Mouse (Mus musculus): ENCODE results near the gene Olfr62. TPM values are rescaled to one million over a fixed set of nuclear protein-coding genes. Genes with fewer than 3 reads are reported as not detected.
A peak's percentile ranks its signal among the peaks of the same experiment; 100 is the strongest.

The Olfr62 gene
- total and polyA plus RNA-seq, 2 experiments from 2014 or later, result not detected

DNA sequence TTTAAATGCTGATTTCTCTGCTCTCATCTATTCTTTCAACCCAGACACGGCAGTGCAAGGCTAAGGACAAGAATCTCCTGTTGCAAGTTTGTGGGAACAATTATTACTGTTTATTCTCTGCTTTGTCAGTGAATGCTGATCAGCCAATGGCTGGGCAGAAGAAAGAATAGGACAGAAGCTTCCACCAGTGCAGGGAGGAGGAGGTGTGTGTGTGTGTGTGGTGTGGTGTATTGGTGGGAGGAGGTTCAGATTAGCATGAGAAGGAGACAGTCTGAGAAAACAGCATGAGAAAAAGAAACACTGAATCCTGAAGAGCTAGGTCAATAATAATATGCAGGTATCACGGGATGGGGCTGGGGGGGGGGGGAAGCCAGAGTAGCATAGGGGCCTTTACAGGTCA, 35.1 kb downstream of the Olfr62 start:
- ATAC-seq (ENCODE audit: low FRiP score), result no peak
- no peak for TF ChIP-seq CTCF (IDR thresholded peaks at IDR 0.05)
- H3K4me1 ChIP-seq (ENCODE audit: insufficient read depth, low read length), result no peaks in the 10 kb centered on the region
- peak; percentile 14 for DNase-seq (ENCODE audit: low spot score)
- H3K27ac ChIP-seq (ENCODE audit: low read depth, low read length), result no peak overlapping the region
- no peak overlapping the region for H3K9ac ChIP-seq (replicated peaks; ENCODE audit: low read length, poor library complexity, severe bottlenecking)
- no peak overlapping the region for H3K4me2 ChIP-seq (ENCODE audit: low read depth, low read length, poor library complexity, severe bottlenecking)
- WGBS, result 37% methylated on average over 2 of the region's 2 CpGs
- no peak overlapping the region for H3K4me3 ChIP-seq (ENCODE audit: low read depth, low read length)
- no peaks in the 10 kb centered on the region for H3K27me3 ChIP-seq (ENCODE audit: insufficient read depth, low read length)
- no peaks in the 10 kb centered on the region for H3K36me3 ChIP-seq (ENCODE audit: insufficient read depth, low read length)
- no peaks in the 10 kb centered on the region for H3K9me3 ChIP-seq (ENCODE audit: low read length)

GRCm38 (mm10) chr4:118703223-118703622, 44.5 kb downstream of the Olfr62 start, which contains the start of gene Olfr1341:
Gene Olfr1341 (plus strand): TSS chr4:118703523.
- no peak within 1 kb of the TSS for H3K4me2 ChIP-seq (ENCODE audit: low read depth, low read length, poor library complexity, severe bottlenecking)
- no peak for TF ChIP-seq CTCF (IDR thresholded peaks at IDR 0.05)
- no peaks in the 10 kb centered on the region for H3K9me3 ChIP-seq (ENCODE audit: low read length)
- ATAC-seq (ENCODE audit: low FRiP score) (no peak), DNase-seq (ENCODE audit: low spot score) (no peak)
- H3K27ac ChIP-seq (ENCODE audit: low read depth, low read length), result no peak within 1 kb of the TSS
- no peaks in the 10 kb centered on the region for H3K36me3 ChIP-seq (ENCODE audit: insufficient read depth, low read length)
- no peaks in the 10 kb centered on the region for H3K27me3 ChIP-seq (ENCODE audit: insufficient read depth, low read length)
- WGBS, result 80% methylated on average over 3 of the region's 3 CpGs
- no peak within 1 kb of the TSS for H3K4me3 ChIP-seq (ENCODE audit: low read depth, low read length)
- H3K9ac ChIP-seq (replicated peaks; ENCODE audit: low read length, poor library complexity, severe bottlenecking), result no peak within 1 kb of the TSS
- H3K4me1 ChIP-seq (ENCODE audit: insufficient read depth, low read length), result no peaks in the 10 kb centered on the region

GRCm38 (mm10) chr4:118708086-118708485, 49.3 kb downstream of the Olfr62 start:
- H3K4me3 ChIP-seq (ENCODE audit: low read depth, low read length), result no peak overlapping the region
- H3K9me3 ChIP-seq (ENCODE audit: low read length), result no peaks in the 10 kb centered on the region
- no peaks in the 10 kb centered on the region for H3K36me3 ChIP-seq (ENCODE audit: insufficient read depth, low read length)
- H3K4me1 ChIP-seq (ENCODE audit: insufficient read depth, low read length), result no peaks in the 10 kb centered on the region
- WGBS, result 87% methylated on average over 5 of the region's 5 CpGs
- no peaks in the 10 kb centered on the region for H3K27me3 ChIP-seq (ENCODE audit: insufficient read depth, low read length)
- H3K9ac ChIP-seq (replicated peaks; ENCODE audit: low read length, poor library complexity, severe bottlenecking), result no peak overlapping the region
- H3K4me2 ChIP-seq (ENCODE audit: low read depth, low read length, poor library complexity, severe bottlenecking), result no peak overlapping the region
- ATAC-seq (ENCODE audit: low FRiP score) (no peak), DNase-seq (ENCODE audit: low spot score) (no peak)
- TF ChIP-seq CTCF (IDR thresholded peaks at IDR 0.05), result no peak
- no peak overlapping the region for H3K27ac ChIP-seq (ENCODE audit: low read depth, low read length)

DNA sequence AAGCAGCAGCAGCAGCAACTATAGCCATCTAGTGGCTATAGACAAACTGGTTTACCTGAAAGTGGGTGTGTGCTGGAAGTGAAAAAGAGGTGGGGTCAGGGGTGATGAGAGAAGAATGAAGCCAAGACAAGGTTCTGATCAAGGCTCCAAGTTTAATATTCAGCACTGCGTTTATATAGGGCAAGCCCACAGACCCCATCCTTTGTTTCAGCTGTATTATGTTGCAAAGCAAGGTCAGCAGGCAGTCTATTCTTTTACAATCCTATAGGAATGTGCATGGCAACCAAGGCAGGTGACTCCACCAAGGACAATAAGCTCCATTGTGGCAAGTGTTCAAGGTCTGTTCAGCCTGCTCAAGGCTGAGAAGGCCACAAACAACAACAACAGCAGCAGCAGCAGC, 52.9 kb downstream of the Olfr62 start:
- Histone ChIP-seq H3K9ac (replicated peaks; ENCODE audit: low read length, poor library complexity, severe bottlenecking) (no peak overlapping the region), H3K4me3 (ENCODE audit: low read depth, low read length) (no peak overlapping the region), H3K27ac (ENCODE audit: low read depth, low read length) (no peak overlapping the region), H3K36me3 (ENCODE audit: insufficient read depth, low read length) (no peaks in the 10 kb centered on the region), H3K9me3 (ENCODE audit: low read length) (no peaks in the 10 kb centered on the region), H3K4me2 (ENCODE audit: low read depth, low read length, poor library complexity, severe bottlenecking) (no peak overlapping the region), H3K27me3 (ENCODE audit: insufficient read depth, low read length) (no peaks in the 10 kb centered on the region), H3K4me1 (ENCODE audit: insufficient read depth, low read length) (no peaks in the 10 kb centered on the region)
- ATAC-seq (ENCODE audit: low FRiP score) (no peak), DNase-seq (ENCODE audit: low spot score) (no peak)
- TF ChIP-seq CTCF (IDR thresholded peaks at IDR 0.05), result no peak
- 15% methylated on average over 1 of the region's 1 CpGs for WGBS

Other genes with a start within 250 kb of the Olfr62 start
- 18.8 and 29.0 TPM in 2 replicates for gene Szt2, start 249.7 kb upstream of the Olfr62 start, total RNA-seq (2014; rRNA removed)
- gene Szt2, start 249.7 kb upstream of the Olfr62 start, polyA plus RNA-seq (2015; fragmentation: Nextera tagmentation; extraction: Ambion mirVana), result 3.2 and 4.6 TPM in 2 replicates
- gene Med8, start 249.6 kb upstream of the Olfr62 start, total RNA-seq (2014; rRNA removed), result 48.0 and 54.8 TPM in 2 replicates
- gene Med8, start 249.6 kb upstream of the Olfr62 start, polyA plus RNA-seq (2015; fragmentation: Nextera tagmentation; extraction: Ambion mirVana), result 90.1 and 95.7 TPM in 2 replicates
- 22.1 and 23.6 TPM in 2 replicates for gene Elovl1, start 230.9 kb upstream of the Olfr62 start, total RNA-seq (2014; rRNA removed)
- 23.8 and 28.2 TPM in 2 replicates for gene Elovl1, start 230.9 kb upstream of the Olfr62 start, polyA plus RNA-seq (2015; fragmentation: Nextera tagmentation; extraction: Ambion mirVana)
- gene Cdc20, start 221.6 kb upstream of the Olfr62 start, total RNA-seq (2014; rRNA removed), result 6.9 and 15.3 TPM in 2 replicates
- gene Cdc20, start 221.6 kb upstream of the Olfr62 start, polyA plus RNA-seq (2015; fragmentation: Nextera tagmentation; extraction: Ambion mirVana), result 9.7 and 11.0 TPM in 2 replicates
- 0.11 TPM in 1 of 2 replicates, not detected in the other for gene Mpl, start 201.4 kb upstream of the Olfr62 start, total RNA-seq (2014; rRNA removed)
- gene Mpl, start 201.4 kb upstream of the Olfr62 start, polyA plus RNA-seq (2015; fragmentation: Nextera tagmentation; extraction: Ambion mirVana), result 0.11 and 0.15 TPM in 2 replicates
- gene Tie1, start 168.9 kb upstream of the Olfr62 start, total RNA-seq (2014; rRNA removed), result 15.7 and 17.2 TPM in 2 replicates
- gene Tie1, start 168.9 kb upstream of the Olfr62 start, polyA plus RNA-seq (2015; fragmentation: Nextera tagmentation; extraction: Ambion mirVana), result 9.9 and 10.3 TPM in 2 replicates
- not detected in 2 replicates for gene 2610528J11Rik, start 132.0 kb upstream of the Olfr62 start, total RNA-seq (2014; rRNA removed)
- not detected in 2 replicates for gene 2610528J11Rik, start 132.0 kb upstream of the Olfr62 start, polyA plus RNA-seq (2015; fragmentation: Nextera tagmentation; extraction: Ambion mirVana)
- gene Tmem125, start 114.9 kb upstream of the Olfr62 start, total RNA-seq (2014; rRNA removed), result 0.19 and 0.22 TPM in 2 replicates
- gene Tmem125, start 114.9 kb upstream of the Olfr62 start, polyA plus RNA-seq (2015; fragmentation: Nextera tagmentation; extraction: Ambion mirVana), result 0.14 and 0.23 TPM in 2 replicates
- 0.82 and 1.1 TPM in 2 replicates for gene Cfap57, start 38.2 kb upstream of the Olfr62 start, total RNA-seq (2014; rRNA removed)
- 1.4 TPM in 2 replicates for gene Cfap57, start 38.2 kb upstream of the Olfr62 start, polyA plus RNA-seq (2015; fragmentation: Nextera tagmentation; extraction: Ambion mirVana)
- 29.4 and 40.7 TPM in 2 replicates for gene Ebna1bp2, start 38.2 kb upstream of the Olfr62 start, total RNA-seq (2014; rRNA removed)
- 76.7 and 83.8 TPM in 2 replicates for gene Ebna1bp2, start 38.2 kb upstream of the Olfr62 start, polyA plus RNA-seq (2015; fragmentation: Nextera tagmentation; extraction: Ambion mirVana)
- gene Olfr1342, start 33.8 kb downstream of the Olfr62 start, total RNA-seq (2014; rRNA removed), result not detected in 2 replicates
- not detected in 2 replicates for gene Olfr1342, start 33.8 kb downstream of the Olfr62 start, polyA plus RNA-seq (2015; fragmentation: Nextera tagmentation; extraction: Ambion mirVana)
- not detected in 2 replicates for gene Olfr1341, start 44.6 kb downstream of the Olfr62 start, total RNA-seq (2014; rRNA removed)
- gene Olfr1341, start 44.6 kb downstream of the Olfr62 start, polyA plus RNA-seq (2015; fragmentation: Nextera tagmentation; extraction: Ambion mirVana), result not detected in 2 replicates
- not detected in 2 replicates for gene Olfr1340, start 61.2 kb downstream of the Olfr62 start, total RNA-seq (2014; rRNA removed)
- gene Olfr1340, start 61.2 kb downstream of the Olfr62 start, polyA plus RNA-seq (2015; fragmentation: Nextera tagmentation; extraction: Ambion mirVana), result not detected in 2 replicates
- gene Olfr1339, start 73.2 kb downstream of the Olfr62 start, total RNA-seq (2014; rRNA removed), result not detected in 2 replicates
- gene Olfr1339, start 73.2 kb downstream of the Olfr62 start, polyA plus RNA-seq (2015; fragmentation: Nextera tagmentation; extraction: Ambion mirVana), result not detected in 2 replicates
- not detected in 2 replicates for gene Olfr1338, start 99.8 kb downstream of the Olfr62 start, total RNA-seq (2014; rRNA removed)
- not detected in 2 replicates for gene Olfr1338, start 99.8 kb downstream of the Olfr62 start, polyA plus RNA-seq (2015; fragmentation: Nextera tagmentation; extraction: Ambion mirVana)
- not detected in 2 replicates for gene Olfr1337, start 123.6 kb downstream of the Olfr62 start, total RNA-seq (2014; rRNA removed)
- gene Olfr1337, start 123.6 kb downstream of the Olfr62 start, polyA plus RNA-seq (2015; fragmentation: Nextera tagmentation; extraction: Ambion mirVana), result not detected in 2 replicates
- not detected in 2 replicates for gene Olfr1335, start 151.0 kb downstream of the Olfr62 start, total RNA-seq (2014; rRNA removed)
- not detected in 2 replicates for gene Olfr1335, start 151.0 kb downstream of the Olfr62 start, polyA plus RNA-seq (2015; fragmentation: Nextera tagmentation; extraction: Ambion mirVana)
- gene Olfr1333, start 177.3 kb downstream of the Olfr62 start, total RNA-seq (2014; rRNA removed), result not detected in 2 replicates
- gene Olfr1333, start 177.3 kb downstream of the Olfr62 start, polyA plus RNA-seq (2015; fragmentation: Nextera tagmentation; extraction: Ambion mirVana), result not detected in 2 replicates
- not detected in 2 replicates for gene Olfr1331, start 205.7 kb downstream of the Olfr62 start, total RNA-seq (2014; rRNA removed)
- not detected in 2 replicates for gene Olfr1331, start 205.7 kb downstream of the Olfr62 start, polyA plus RNA-seq (2015; fragmentation: Nextera tagmentation; extraction: Ambion mirVana)
- gene Olfr1330, start 229.6 kb downstream of the Olfr62 start, total RNA-seq (2014; rRNA removed), result not detected in 2 replicates
- gene Olfr1330, start 229.6 kb downstream of the Olfr62 start, polyA plus RNA-seq (2015; fragmentation: Nextera tagmentation; extraction: Ambion mirVana), result not detected in 2 replicates

Data from midbrain, postnatal 0 days (tissue).